Mouse (Mus musculus) adrenal gland, postnatal 14 days (tissue): ENCODE data around the gene Cd164. TPM values are rescaled to one million over a fixed set of nuclear protein-coding genes. Genes with fewer than 3 reads are reported as not detected.
A peak's percentile ranks its signal among the peaks of the same experiment; 100 is the strongest.

Source experiments
- DNase-seq: peaks from one replicate; pipeline ENCODE4 v3.0.0; 2021; ENCODE audit warnings: mixed read lengths
- long read RNA-seq, 2 experiments: library from polyadenylated mRNA; stranded (forward); transcript quantifications; one replicate each; pipeline ENCODE4 v2.0.0; 2021
- total RNA-seq: library from RNA; stranded (reverse); gene quantifications from 2 replicates; pipeline ENCODE4 v1.2.3, GENCODE M21; 2021

The Cd164 gene
- 186 and 213 TPM in 2 replicates for total RNA-seq
- long read RNA-seq, experiment 1, transcript Cd164-201 (6 exons, 2,922 nt), result major isoform, 54 of 58 reads
- long read RNA-seq, experiment 1, partial matches to known transcripts, result 0 of 58 reads
- long read RNA-seq, experiment 1, other reads (novel, unspliced or antisense), result 4 of 58 reads
- long read RNA-seq, experiment 2, transcript Cd164-201 (6 exons, 2,922 nt), result major isoform, 23 of 27 reads
- long read RNA-seq, experiment 2, partial matches to known transcripts, result 0 of 27 reads
- long read RNA-seq, experiment 2, other reads (novel, unspliced or antisense), result 4 of 27 reads

DNA sequence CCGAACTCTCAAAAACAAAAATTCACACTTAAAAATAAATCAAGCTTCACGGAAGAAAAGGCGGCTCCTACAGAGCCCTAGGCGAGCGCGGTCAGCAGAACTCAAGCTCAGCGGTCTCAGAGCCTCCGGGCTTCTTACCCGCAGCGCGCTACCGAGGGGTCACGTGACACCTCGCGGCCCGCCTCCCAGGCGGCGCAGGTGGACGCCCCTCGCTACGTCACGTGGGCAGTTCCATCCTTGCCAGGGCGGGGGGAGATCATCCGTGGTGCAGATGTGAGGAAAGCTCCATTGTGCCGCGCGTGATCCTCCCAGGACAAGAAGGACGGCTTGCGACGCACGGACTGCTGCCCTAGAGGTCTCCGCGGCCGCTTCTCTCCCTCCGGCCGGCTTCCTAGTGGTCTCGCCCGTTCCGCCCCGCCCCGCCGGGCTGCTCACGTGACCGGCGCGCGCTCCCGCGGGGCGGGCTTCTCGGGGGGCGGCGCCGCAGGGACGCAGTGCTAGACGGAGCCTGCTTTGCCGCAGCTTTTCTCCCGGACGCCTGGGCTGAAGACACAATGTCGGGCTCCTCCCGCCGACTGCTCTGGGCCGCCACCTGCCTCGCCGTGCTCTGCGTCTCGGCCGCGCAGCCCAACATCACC is at the start of gene Cd164:
Gene Cd164, plus strand, starts transcription at position 434 of the 638 bp plus-strand sequence.
- peak; percentile 96 for DNase-seq

DNA sequence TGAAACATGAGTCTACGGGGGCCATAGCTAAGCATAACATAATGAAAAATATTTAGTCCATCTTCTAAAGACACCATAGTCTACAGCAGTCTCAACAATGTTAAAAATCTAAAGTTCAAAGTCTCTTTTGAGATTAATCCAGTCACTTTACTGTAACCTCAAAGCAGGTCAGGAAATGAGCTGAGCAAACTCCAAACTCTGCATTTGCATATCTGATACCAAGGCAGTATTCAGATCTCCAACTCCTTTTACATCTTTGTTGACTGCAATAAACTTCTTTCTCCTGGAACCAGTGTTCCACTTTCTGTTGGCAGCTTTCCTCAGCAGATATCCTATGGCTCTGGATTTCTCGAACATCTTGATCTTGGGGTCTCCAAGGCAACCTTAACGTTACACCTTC is 48.5 kb upstream of the Cd164 start:
- DNase-seq, result no peak

DNA sequence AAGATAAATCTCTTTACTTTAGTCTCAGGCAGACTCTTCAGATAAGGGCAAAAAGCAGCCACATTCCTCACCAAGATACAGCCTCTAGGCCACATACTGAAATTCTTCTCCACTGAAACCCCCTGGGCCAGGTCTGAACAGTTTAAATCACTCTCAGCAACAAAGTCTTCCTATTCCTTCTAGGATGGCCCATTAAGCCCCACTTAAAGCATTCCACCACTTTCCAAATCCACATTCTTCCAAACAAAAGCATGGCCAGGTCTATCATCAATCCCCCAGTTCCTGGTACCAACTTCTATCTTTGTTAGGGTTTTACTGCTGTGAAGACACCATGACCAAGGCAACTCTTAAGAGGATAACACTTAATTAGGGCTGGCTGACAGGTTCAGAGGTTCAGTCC is 46.7 kb upstream of the Cd164 start:
- DNase-seq, result no peak

DNA sequence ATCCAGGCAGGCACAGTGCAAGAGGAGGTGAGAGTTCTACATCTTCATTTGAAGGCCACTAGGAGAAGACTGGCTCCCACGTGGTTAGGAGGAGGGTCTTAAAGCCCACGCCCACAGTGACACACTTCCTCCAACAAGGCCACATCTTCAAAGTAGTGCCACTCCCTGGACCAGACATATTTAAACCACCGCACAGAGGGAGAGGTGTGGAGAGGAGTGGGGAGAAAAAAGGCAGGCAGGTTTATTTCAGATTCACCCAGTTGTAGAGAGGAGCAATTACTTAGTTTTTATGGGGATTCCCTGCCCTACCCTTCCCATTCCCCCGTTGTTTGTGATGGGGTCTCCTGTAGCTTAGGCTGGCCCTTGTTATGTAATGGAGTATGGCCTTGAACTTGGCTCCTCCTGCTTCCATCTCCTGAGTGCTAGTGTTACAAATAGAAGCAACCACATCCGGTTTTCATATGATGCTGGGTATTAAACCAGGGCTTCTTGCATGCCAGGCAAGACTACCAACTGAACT is 46.2 kb upstream of the Cd164 start:
- DNase-seq, result no peak

DNA sequence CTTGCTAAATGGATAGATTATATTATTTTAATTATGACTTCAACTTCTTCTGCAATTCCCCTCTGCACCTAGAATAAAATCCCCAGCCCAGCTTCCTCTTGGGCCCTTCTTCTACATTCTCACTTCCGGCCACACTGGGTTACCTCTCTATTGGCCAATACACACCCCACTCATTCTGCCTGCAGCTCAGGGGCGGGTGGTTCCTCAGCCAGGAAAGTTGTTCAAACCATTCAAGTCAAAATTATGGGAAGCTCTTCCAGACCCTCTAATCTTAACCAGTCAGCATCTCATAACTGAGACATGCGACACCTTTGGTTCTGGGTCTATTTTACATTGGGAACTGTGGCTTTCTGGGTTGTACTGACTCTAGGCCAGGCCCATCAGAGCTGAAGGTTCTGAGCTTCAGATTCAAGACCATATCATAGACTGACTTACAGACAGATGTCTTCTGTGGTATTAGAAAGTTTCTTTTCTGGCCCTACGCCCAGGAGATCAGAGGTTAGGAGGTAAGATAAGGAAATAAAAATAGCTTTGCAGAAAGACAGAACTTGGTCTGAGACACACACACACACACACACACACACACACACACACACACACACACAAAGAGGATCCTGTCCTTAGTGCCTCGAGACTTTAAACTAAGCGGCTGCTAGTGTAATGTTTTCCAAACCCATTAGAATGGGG is 45.3 kb upstream of the Cd164 start:
- peak; percentile 71 for DNase-seq

DNA sequence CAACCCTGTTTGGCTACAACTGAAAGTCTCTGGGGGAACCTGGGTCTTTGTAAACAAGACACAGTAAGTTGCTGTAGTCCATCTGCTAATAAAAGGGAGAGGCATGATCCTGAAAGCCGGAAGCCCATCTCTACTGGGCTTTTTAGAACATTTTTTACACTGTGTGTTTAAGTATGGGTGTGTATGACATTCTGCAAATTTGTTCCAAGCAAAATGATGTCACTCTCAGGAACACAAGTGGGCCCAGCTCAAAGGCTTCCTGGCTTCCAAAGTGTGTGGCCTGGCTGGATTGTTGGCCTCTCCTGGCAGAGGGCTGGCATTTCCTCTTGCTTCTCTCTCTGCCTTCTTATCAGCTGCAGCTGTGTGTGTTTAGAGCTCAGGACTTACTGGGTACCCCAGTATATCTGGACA is 44.2 kb upstream of the Cd164 start:
- no peak for DNase-seq

DNA sequence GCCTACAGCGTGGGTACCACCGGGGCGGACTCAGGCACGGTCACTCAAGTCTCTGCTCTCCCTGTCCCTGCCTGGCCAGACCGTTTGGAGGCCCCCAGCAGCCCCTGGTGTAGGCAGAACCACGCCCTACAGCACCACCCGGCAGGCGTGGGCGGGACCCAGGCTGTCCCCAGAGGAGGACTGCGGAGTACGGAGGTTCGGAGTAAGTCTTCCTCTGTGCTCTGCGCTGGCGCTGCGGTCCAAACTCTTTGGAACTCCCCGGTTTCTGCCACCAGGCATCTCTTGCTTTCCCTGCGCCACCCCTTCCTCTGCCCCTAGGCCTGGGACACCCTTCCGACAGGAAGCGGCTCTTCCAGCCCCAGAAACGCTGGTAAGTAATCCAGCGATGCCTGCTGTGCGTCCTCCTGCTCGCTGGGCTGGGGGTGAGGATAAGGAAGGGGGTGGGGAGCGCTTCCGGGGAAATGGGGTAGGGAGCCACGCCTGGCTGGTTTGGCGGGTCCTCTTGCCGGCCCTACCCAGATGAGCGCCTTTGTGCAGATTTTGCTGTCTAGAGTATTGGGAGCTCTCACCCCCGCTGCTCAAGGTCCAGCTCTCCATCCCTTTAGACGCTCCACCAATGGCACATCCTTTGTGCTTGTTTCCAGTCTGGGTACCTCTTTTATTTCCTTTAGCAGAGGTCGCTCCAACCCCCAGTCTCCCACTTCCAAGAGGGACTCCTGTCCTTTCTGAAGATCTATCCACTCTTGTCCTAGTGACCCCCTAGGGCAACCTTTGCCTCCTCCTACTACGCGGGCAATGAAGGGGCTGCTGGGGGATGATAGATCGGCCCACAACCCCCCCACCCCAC is 42.8 kb upstream of the Cd164 start, which contains the start of gene Mical1:
Gene Mical1, plus strand, starts transcription at position 144 of the 847 bp plus-strand sequence.
- peak; percentile 72 for DNase-seq

DNA sequence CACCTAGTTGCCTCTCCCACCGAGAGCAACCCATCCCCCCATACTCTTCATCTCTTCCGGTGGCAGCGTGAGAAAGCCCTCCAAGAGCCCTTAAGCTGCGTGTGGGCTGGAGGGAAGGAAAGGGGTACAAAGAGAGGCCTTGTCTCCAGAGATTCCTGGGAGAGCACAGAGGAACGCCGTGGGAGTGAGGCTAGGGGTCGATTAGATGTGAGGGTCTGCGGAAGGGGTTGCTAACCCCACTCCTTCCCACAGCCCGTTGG is 42.3 kb upstream of the Cd164 start:
- DNase-seq, result no peak

DNA sequence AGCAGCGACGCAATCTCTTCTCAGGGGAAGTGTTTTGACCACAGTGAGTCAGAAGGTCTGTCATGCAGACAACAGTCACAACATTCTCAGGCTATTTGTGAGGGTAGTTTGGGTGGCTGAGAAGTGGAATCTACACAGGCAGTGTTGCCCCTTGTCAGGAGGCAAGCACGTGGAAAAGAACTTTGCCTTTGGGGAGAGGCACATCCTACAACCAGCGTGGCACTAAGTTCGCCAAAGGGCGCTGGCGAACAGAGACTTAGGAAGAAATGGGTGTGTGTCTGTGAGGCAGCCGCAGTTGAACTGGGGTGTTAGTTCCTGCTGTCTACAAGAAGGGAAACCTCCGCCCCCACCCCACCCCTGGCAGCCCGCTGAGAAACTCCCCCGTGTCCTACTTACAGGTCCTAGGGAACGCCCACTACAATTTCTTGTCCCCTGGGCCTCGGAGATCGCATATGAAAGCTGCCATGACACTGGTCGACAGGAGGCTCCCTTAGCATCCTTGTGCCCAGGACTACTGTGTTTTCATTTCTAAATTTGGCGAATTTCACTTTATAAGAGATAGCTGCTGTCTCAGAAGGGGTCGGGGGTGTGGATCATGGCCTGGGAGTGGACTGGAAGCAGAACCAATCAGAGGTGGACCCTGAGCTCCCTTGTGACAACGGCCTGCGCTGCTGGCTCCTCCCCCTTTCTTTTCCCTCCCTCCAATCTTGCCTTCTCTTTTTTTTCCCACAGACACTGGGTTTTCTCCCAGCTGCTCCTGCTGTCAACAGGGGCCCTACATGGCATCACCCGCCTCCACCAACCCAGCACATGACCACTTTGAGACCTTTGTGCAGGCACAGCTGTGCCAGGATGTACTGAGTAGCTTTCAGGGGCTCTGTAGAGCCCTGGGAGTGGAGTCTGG is 41.7 kb upstream of the Cd164 start:
- DNase-seq, result peak; percentile 59

DNA sequence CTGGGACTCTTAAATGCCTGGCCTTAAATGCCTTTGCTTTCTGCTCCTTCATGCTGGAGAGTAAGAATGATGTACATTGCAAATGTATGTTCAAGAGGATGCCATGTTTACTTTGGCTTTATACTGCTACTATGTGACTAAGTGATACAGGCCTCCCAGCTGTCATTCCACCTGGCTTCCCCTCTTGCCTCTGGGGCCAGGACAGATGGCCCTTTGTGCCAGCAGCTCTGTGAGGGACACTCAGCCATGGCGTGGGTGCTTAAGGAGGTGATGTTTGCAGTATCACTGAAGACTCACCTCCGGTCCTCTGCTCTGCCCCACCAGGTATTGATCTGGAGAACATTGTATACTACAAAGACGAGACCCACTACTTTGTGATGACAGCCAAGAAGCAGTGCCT is 39.3 kb upstream of the Cd164 start:
- no peak for DNase-seq

DNA sequence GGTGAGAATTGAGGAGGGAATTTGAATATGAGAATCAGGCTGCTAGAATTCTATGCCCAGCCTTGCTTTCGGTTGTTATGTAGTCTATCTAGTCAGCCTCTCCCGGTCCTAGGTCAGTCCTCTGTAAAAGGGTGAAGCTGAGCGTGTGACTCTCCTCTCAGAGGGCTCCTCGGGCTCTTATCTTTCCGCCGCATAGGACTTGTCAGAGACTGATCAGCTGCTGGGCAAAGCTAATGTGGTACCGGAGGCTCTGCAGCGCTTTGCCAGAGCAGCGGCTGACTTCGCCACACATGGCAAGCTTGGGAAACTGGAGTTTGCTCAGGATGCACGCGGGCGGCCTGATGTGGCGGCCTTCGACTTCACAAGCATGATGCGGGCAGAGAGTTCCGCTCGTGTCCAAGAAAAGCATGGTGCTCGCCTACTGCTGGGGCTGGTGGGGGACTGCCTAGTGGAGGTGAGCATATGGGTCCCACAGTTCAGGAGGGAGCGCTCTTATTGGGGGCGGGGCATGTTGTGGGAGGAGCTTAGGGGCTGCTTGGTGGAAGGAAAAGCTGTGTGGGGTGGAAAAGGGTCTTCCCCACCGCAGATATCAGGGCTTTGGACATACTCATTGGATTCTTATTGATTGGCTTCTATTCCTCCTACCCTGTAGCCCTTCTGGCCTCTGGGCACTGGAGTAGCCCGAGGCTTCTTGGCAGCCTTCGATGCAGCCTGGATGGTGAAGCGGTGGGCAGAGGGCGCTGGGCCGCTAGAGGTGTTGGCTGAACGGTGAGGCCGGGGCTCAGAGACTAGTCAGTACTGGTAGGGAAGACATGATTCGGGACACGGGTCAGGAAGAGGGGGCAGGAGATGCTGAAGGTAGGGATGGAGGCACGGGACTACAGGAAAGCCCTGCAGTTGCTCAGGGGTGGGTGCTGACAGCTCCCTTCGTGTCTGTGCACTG is 38.0 kb upstream of the Cd164 start:
- no peak for DNase-seq

DNA sequence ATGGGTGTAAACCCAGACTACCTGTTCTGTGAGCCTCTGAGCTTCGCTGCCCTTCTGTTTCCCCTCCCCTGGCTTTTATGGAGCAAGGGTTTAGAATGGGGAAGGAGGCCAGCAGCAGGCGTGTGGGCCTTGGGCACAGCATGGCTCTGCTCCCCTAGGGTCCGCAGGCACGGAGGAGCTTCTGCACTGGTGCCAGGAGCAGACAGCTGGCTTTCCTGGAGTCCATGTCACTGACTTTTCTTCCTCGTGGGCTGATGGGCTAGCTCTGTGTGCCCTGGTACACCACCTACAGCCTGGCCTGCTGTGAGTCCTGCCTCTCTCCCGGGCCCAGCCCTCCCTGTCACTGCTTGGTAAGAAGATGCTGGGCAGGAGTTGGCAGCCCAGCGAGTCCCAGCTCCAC is 36.8 kb upstream of the Cd164 start:
- no peak for DNase-seq

DNA sequence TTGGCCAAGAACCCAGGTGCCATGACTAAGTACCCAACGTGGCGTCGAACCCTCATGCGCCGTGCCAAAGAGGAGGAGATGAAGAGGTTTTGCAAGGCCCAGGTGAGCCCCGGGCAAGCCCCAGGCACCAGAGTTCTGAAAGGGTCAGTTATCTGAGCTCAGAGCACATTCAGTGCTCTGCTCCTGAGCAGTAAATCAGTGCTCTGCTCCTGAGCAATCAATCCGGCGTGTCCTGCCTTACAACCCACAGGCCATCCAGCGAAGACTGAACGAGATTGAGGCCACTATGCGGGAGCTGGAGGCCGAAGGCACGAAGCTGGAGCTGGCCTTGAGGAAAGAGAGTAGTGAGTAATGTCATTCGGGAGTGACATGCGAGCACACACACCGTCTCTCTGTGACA is 33.4 kb upstream of the Cd164 start:
- DNase-seq, result peak; percentile 42

DNA sequence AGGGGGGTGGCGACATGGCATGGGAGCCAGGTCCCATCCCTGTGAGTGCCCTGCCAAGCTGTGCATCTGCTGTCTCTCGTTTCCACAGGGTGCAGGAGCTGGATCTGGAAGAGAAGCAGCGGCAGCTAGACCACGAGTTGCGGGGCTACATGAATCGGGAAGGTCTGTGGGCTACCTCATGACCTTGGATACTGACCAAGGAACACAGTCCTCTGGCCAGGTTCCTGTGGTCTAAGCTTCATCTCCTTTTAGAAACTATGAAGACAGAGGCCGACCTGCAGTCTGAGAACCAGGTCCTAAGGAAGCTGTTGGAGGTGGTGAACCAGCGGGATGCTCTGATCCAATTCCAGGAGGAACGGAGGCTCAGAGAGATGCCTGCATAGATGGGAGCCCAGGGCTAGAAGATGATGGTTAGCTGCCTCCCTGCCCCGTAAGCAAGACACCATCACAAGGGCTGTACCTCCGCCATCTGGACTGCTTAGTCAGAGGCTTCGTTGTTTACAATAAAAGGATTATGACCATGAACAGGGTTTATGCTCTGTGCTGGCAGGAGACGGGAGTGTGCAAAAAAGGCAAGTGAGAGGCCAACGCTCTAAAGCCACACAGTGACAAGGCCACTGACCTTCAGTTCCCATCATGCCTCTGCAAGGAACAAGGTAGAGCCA is 32.6 kb upstream of the Cd164 start:
- no peak for DNase-seq

DNA sequence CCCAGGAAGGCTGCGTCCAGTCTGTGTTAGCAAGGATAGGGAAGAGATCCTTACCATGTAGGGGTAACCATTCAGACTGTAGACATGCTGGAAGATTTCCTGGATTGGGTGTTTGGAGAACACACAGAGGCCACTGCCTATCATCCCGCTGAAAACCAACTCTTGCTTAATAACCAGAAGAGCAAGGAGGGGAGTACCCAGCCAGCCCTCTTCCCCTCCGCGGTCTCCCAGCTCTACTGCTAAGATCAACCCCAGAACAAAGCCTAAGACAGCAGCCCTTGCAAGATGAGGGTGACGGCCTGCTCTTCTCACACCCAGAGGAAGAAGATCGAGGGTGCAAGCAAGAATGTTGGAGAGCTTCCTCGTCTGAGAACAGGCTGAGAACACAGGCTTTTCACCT is 30.3 kb upstream of the Cd164 start:
- no peak for DNase-seq

DNA sequence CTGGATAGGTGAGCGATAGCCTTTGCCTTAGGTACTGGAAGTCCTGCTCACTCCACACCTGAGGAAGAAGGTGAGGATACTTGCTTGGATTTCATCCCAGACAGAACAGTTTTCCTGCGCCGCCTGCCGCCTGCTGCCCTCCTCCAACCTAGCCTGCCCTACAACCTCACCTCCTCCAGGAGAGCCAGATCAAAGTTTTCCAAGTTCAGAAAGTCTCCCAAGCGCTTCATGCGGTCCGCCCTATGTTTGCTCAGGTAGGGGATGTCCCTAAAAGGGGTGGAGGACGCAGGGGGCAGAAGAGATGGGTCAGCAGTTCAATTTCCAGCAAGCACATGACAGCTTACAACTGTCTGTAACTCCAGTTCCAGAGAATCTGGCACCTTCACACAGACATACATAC is 29.9 kb upstream of the Cd164 start:
- DNase-seq, result no peak

DNA sequence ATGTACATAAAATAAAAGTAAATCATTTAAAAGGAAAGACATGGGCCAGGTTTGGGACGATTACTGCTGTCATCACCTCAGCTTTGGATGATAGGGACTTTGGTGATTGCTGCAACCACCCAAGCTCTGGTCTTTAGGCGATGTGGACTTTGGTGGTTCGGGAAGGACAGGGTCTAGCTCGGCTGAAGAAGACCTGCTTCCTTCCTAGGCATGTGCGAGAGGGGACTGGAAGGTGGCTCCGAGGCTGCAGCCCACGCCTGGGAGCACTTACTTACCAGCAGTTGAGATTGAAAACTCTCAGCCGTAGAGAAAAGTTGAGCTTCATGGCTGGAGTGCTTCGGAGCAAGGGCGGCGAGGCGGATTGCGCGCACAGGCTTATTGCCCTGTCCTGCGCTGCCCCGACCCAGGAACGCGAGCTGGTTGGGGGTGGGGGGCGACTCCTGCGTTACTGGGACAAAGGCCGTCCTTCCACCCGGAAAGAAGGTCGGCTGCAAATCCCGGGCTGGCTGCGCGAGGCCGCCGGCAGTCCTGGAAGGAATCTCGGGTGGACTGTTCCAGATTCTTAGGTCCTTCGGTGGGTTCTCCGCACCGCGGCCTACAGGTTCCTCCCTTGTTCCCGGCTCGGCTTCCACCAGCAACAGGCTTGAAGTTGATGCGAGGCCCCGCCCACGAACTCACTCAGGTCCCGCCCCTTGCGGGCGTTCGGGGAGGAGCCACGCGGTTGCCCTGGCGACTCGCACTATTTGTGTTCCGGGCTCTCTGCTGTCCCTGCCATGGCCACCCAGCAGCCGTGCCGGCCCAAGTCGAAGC is 29.3 kb upstream of the Cd164 start, which contains the start of the genes Smpd2 and Ppil6:
Gene Smpd2, minus strand, starts transcription at position 662 of the 810 bp plus-strand sequence.
Gene Ppil6, plus strand, starts transcription at position 732 of the 810 bp plus-strand sequence.
- DNase-seq, result peak; percentile 97

DNA sequence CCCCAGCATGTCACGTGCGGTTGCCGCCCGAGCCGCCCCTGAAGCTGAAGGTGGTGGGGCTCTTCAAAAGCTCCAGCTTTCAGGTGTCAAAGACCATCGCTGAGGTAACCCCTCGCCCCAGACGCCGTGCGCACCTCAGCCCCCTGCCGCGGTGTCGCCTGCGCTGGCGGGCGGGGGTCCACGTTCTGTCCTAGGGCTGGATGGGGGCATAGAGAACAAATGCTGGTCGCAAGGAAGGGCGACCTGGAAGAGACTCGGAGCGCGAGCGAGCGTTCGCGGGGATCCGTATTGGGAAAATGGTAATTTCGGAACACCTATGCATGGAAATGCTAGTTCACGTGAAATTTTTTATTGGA is 28.7 kb upstream of the Cd164 start:
- no peak for DNase-seq

DNA sequence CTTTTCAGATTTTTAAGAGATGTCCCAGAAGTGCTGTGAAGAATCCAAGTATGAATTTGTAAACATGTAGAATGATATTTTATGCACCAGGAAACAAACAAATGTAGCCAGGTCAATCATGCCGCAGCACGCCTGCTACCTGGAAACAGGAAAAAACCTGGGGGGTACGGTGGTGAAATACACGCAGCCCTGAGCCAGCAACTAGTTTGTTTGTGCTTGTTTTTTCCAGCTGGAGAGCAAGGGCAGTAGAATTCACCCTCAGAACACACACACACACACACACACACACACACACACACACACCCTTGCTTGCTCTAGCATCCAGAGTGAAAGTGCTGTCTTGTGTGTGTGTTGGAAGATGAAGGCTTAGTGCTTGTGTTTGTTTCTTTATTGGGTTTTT is 28.1 kb upstream of the Cd164 start:
- DNase-seq, result no peak
